Mouse (Mus musculus) gastrocnemius, postnatal 14 days (tissue): Measurements from ENCODE around the gene Srp54a. TPM values are rescaled to one million over a fixed set of nuclear protein-coding genes. Genes with fewer than 3 reads are reported as not detected.
"Not testable (repeated sequence)": the region's sequence is repeated elsewhere in the genome, so short reads cannot be mapped to it uniquely, and the experiment has no call there.

Experiments used
- DNase-seq: peaks from one replicate; pipeline ENCODE4 v3.0.0; 2021; ENCODE audit warnings: mixed read lengths
- intact Hi-C: fragments of 180-260 bp; cut with DNase I; formaldehyde crosslinking; loops from one replicate; pipeline ENCODE4 v1.15.1; 2025; ENCODE audit warnings: low total_unique reads
- total RNA-seq, 2 experiments: library from RNA; stranded (reverse); gene quantifications; 2 replicates each; pipeline ENCODE4 v1.2.3; 2021

The Srp54a gene
- total RNA-seq, 2 experiments from 2014 or later, result 68.0 to 76.5 TPM

DNA sequence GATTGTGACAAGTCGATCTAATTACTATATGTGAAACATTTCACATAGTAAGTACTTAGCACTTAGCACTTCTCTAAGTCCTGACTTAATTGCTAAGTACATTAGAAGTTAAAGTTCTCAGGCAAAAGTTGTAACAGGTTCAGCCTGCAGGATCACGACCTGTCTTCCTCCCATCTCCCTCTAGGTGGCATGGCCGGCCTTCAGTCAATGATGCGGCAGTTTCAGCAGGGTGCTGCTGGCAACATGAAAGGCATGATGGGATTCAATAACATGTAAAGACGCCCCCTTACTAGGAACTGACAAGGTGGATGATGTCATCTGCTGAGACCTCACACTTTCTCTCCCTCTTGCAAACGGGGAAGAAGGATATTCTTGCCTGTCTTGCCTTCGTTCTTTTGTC is 32.6 kb downstream of the Srp54a start:
- DNase-seq, intact Hi-C loops: not testable (repeated sequence)

DNA sequence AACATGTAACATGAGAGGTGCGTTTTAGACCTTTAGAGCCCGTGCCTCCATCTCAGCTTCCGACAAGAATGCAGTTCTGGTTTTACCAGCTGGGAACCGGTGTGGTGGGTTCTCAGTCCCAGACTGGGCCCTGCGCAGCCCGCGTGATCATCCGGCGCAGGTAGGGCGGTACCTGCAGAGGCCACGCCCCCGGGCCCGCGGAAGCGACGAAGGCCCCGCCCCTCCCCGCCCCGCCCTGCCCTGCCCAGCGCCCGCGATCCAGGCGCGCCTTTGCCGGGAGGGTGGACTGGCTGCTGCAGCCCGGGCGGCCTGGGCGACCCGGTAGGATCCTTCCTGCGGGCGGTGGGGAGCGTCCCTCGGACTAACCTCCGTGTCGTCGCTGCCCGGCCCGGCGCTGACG is 44.2 kb downstream of the Srp54a start, which contains the start of gene Fam177a:
Gene Fam177a (plus strand): TSS at position 228 of the 400 bp plus-strand sequence.
- intact Hi-C loops, DNase-seq: not testable (repeated sequence)

DNA sequence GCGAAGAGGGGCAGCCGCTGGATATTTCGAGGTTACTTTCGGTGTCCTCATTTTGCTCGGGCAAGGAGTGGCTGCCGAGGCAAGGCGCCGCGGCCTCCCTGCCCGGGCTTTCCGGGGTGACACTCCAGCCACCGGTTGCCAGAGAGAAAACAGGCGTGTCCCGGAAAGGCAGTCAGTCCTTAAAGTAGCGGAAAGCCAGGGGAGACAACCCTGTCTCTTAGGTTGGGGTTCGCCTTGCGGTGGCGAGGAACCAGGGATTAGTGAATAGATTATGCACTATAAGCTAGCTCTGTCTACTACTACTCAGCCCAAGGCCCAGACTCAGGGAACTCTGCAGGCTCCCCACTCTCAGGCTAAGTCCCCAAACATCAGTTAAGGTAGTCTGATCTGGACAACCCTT is 44.7 kb downstream of the Srp54a start:
- intact Hi-C loops, DNase-seq: not testable (repeated sequence)

DNA sequence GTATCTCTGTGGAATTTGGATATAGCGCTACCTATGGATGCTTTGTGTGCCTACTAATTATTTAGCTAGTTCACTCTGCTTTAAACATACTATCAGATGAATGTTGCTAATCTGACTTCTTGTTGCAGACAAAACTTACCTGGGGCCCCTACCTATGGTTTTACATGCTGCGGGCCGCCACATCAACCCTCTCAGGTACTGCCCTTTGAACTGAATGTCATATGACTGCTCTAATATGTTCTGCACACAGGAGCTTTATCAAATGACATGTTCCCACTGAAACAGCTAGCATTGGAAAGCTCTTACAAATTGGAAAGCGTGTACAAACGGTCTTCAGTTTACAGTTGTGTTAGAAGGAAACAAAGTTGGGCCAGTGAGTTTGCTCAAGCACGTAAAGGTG is 55.5 kb downstream of the Srp54a start:
- DNase-seq, intact Hi-C loops: not testable (repeated sequence)

DNA sequence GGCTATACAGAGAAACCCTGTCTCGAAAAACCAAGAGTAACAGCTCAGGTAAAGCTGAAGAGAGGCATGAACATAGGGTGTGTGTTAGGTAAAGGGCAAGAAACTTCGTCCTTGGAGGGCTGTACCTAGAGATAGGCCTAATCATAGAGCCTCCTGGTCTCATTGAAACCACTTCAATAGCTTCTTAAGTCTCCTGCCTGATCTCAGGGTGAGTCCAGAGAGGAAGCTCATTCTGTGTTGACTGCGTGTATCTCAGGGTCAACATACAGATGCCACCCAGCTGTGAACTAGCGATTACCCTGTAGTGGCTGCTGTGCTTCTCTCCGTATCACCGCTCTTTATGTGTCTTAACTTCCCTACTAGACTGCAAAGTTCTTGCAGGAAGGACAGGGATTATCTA is 57.8 kb downstream of the Srp54a start:
- DNase-seq, intact Hi-C loops: not testable (repeated sequence)

DNA sequence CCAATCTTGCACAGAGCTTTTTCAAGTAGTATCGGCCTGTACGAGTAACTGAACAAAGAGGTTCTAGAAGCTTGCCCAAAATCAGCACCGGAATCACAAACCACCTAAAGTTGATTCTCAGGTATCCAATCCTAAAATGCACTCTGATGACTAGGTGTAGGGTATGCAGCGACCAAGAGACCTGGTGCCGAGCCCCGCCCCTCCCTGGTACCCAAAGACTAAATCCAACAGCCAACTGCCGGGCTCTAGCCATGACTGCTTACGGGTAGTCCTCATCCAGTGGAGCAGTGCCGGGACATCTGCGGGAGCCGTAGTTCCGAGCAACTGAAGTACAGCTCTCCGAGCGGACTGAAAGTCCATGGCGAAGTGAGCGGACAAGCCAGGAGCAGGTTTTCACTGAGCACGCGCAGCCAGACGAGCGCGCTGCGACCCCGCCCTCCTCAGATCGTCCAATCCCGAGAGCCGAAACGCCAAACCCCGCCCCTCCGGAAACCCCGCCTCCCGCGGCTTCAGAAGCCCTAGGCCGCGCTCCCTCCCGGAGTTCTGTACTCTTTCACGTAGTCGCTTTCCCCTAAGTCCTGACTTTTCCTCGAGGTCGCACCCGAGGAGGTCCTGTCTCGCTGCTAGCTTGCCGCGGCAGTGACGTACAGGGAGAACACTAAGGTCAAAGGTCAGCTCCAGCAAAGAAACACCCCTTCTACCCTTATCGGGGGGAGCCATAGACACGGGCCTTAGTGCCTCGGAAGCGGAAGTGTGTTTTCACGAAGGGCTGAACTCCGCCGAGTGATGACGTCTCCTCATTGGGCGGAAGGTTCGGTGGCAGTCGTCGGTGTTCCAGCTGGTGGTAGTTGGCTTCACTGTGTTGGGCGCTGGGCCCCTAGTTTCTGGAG is 74.7 kb downstream of the Srp54a start, which contains the start of gene Srp54b:
Gene Srp54b (plus strand): TSS at position 546 of the 890 bp plus-strand sequence.
- DNase-seq, intact Hi-C loops: not testable (repeated sequence)

DNA sequence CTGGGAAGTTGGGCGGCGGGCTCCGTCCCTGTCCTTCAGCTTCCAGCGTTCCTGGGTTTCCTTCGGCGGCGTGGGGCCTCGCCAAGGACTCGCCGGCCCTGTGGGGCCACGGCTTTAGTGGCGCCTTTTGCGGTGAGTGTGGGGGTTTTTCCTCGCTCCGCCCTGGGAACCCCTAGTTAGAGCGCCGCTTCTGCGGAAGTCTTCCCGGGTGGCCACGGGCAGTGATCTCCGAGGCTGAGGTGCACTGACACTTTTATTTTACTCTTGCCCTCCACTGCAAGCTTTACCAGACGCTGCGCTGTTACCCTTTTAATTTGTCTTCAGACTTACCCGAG is 75.4 kb downstream of the Srp54a start:
- intact Hi-C loops, DNase-seq: not testable (repeated sequence)

Other genes with a start within 250 kb of the Srp54a start
- gene Cfl2, start 217.4 kb upstream of the Srp54a start, total RNA-seq, result 100 to 1,000 TPM; 625 to 714 TPM
- gene Gm20403, start 93.7 kb upstream of the Srp54a start, total RNA-seq, result not detected
- 1 to 10 TPM; 3.6 to 4.8 TPM for gene Baz1a, start 65.9 kb upstream of the Srp54a start, total RNA-seq
- 1 to 10 TPM; 5.1 to 5.6 TPM for gene 2700097O09Rik, start 152 bp upstream of the Srp54a start, total RNA-seq
- 1 to 10 TPM; 3.3 to 7.4 TPM for gene Fam177a, start 44.2 kb downstream of the Srp54a start, total RNA-seq
- gene Srp54b, start 74.8 kb downstream of the Srp54a start, total RNA-seq, result 10 to 100 TPM; 32.5 to 33.3 TPM
- gene 1700047I17Rik2, start 119.3 kb downstream of the Srp54a start, total RNA-seq, result 1 to 10 TPM; 3.4 to 6.0 TPM
- 10 to 100 TPM; 25.1 to 25.5 TPM for gene Srp54c, start 149.9 kb downstream of the Srp54a start, total RNA-seq
- 1 to 10 TPM; 7.3 to 7.4 TPM for gene 1110008L16Rik, start 219.3 kb downstream of the Srp54a start, total RNA-seq
- 10 to 100 TPM; 10.2 to 11.1 TPM for gene Ppp2r3c, start 222.7 kb downstream of the Srp54a start, total RNA-seq